Mouse (Mus musculus): ENCODE results near the gene Ahctf1. TPM values are rescaled to one million over a fixed set of nuclear protein-coding genes. Genes with fewer than 3 reads are reported as not detected.
"Not testable (repeated sequence)": the region's sequence is repeated elsewhere in the genome, so short reads cannot be mapped to it uniquely, and the experiment has no call there.

Ahctf1 gene
- polyA plus RNA-seq, 1 experiment from 2014 or later, result 32.9 TPM

- 80% methylated on average over 4 of the region's 4 CpGs for WGBS
- no peak for ATAC-seq (ENCODE audit: low FRiP score)
- no peaks in the 10 kb centered on the region for H3K36me3 ChIP-seq (replicated peaks)
- H3K9ac ChIP-seq, result no peak overlapping the region
- H3K4me2 ChIP-seq, result no peak overlapping the region
- H3K4me1 ChIP-seq, result no peaks in the 10 kb centered on the region
- H3K9me3 ChIP-seq, result no peaks in the 10 kb centered on the region
- no peak overlapping the region for H3K4me3 ChIP-seq (replicated peaks)
- H3K27me3 ChIP-seq, result no peaks in the 10 kb centered on the region
- no peak overlapping the region for H3K27ac ChIP-seq
These were observed 25.4 kb upstream of the Ahctf1 start for GRCm38 (mm10) chr1:179828900-179829299.

- Histone ChIP-seq H3K4me2 (no peak overlapping the region), H3K9ac (no peak overlapping the region), H3K27ac (no peak overlapping the region), H3K4me3 (replicated peaks) (no peak overlapping the region), H3K27me3 (no peaks in the 10 kb centered on the region), H3K4me1 (no peaks in the 10 kb centered on the region), H3K9me3 (no peaks in the 10 kb centered on the region), H3K36me3 (replicated peaks) (no peaks in the 10 kb centered on the region)
- 91% methylated on average over 5 of the region's 5 CpGs for WGBS
- no peak for ATAC-seq (ENCODE audit: low FRiP score)
These were observed 24.6 kb upstream of the Ahctf1 start for GRCm38 (mm10) chr1:179828051-179828450.

GRCm38 (mm10) chr1:179824549-179824948 is 21.1 kb upstream of the Ahctf1 start:
- Histone ChIP-seq H3K9me3 (no peaks in the 10 kb centered on the region), H3K27me3 (no peaks in the 10 kb centered on the region), H3K4me1 (no peaks in the 10 kb centered on the region), H3K36me3 (replicated peaks) (no peaks in the 10 kb centered on the region), H3K9ac (no peak overlapping the region), H3K4me3 (replicated peaks) (no peak overlapping the region), H3K4me2 (no peak overlapping the region), H3K27ac (no peak overlapping the region)
- 82% methylated on average over 5 of the region's 5 CpGs for WGBS
- no peak for ATAC-seq (ENCODE audit: low FRiP score)

GRCm38 (mm10) chr1:179818490-179819278 is 15.2 kb upstream of the Ahctf1 start:
- not testable (repeated sequence) for H3K9me3 ChIP-seq; H3K9ac ChIP-seq; H3K36me3 ChIP-seq (replicated peaks); H3K27ac ChIP-seq; H3K4me2 ChIP-seq; H3K27me3 ChIP-seq; H3K4me1 ChIP-seq; H3K4me3 ChIP-seq (replicated peaks); ATAC-seq (ENCODE audit: low FRiP score)
- 90% methylated on average over 11 of the region's 11 CpGs for WGBS

- no peak overlapping the region for H3K4me2 ChIP-seq
- 91% methylated on average over 2 of the region's 2 CpGs for WGBS
- no peaks in the 10 kb centered on the region for H3K27me3 ChIP-seq
These were observed 11.1 kb upstream of the Ahctf1 start for GRCm38 (mm10) chr1:179814616-179815015.

GRCm38 (mm10) chr1:179813385-179813784 is 9.9 kb upstream of the Ahctf1 start:
- no peaks in the 10 kb centered on the region for H3K36me3 ChIP-seq (replicated peaks)
- H3K4me3 ChIP-seq (replicated peaks), result no peak overlapping the region
- no peak overlapping the region for H3K27ac ChIP-seq
- no peaks in the 10 kb centered on the region for H3K27me3 ChIP-seq
- no peak overlapping the region for H3K4me2 ChIP-seq
- no peak for ATAC-seq (ENCODE audit: low FRiP score)
- H3K9me3 ChIP-seq, result no peaks in the 10 kb centered on the region
- WGBS, result 63% methylated on average over 2 of the region's 2 CpGs
- no peaks in the 10 kb centered on the region for H3K4me1 ChIP-seq
- no peak overlapping the region for H3K9ac ChIP-seq

More at GRCm38 (mm10) chr1:179814616-179815015, 11.1 kb upstream of the Ahctf1 start:
- H3K27ac ChIP-seq, result no peak overlapping the region
- no peaks in the 10 kb centered on the region for H3K4me1 ChIP-seq
- no peak overlapping the region for H3K9ac ChIP-seq
- no peaks in the 10 kb centered on the region for H3K36me3 ChIP-seq (replicated peaks)
- no peak overlapping the region for H3K4me3 ChIP-seq (replicated peaks)
- no peaks in the 10 kb centered on the region for H3K9me3 ChIP-seq
- ATAC-seq (ENCODE audit: low FRiP score), result no peak

GRCm38 (mm10) chr1:179808300-179808699 is 4.8 kb upstream of the Ahctf1 start:
- Histone ChIP-seq H3K27me3 (no peaks in the 10 kb centered on the region), H3K4me2 (no peak overlapping the region), H3K27ac (no peak overlapping the region), H3K4me3 (replicated peaks) (no peak overlapping the region), H3K4me1 (peaks cover 4% of the 10 kb centered on the region; the same call in 1 of the 2 replicates), H3K9ac (no peak overlapping the region), H3K9me3 (no peaks in the 10 kb centered on the region), H3K36me3 (replicated peaks) (no peaks in the 10 kb centered on the region)
- no peak for ATAC-seq (ENCODE audit: low FRiP score)
- WGBS, result 86% methylated on average over 3 of the region's 3 CpGs

GRCm38 (mm10) chr1:179807468-179807867 is 4.0 kb upstream of the Ahctf1 start:
- H3K27ac ChIP-seq, result no peak overlapping the region
- no peak for ATAC-seq (ENCODE audit: low FRiP score)
- H3K4me1 ChIP-seq, result peaks cover 6% of the 10 kb centered on the region
- no peak overlapping the region for H3K4me2 ChIP-seq
- no peak overlapping the region for H3K4me3 ChIP-seq (replicated peaks)
- H3K9me3 ChIP-seq, result no peaks in the 10 kb centered on the region
- no peak overlapping the region for H3K9ac ChIP-seq
- H3K36me3 ChIP-seq (replicated peaks), result no peaks in the 10 kb centered on the region
- no peaks in the 10 kb centered on the region for H3K27me3 ChIP-seq
- WGBS, result 89% methylated on average over 4 of the region's 4 CpGs

GRCm38 (mm10) chr1:179805751-179806150 is 2.3 kb upstream of the Ahctf1 start:
- no peak overlapping the region for H3K4me2 ChIP-seq

GRCm38 (mm10) chr1:179804140-179804881 is 831 bp upstream of the Ahctf1 start:
- WGBS, result 36% methylated on average over 11 of the region's 11 CpGs
- H3K4me2 ChIP-seq, result peak overlapping the region; percentile 76
- H3K9me3 ChIP-seq, result no peaks in the 10 kb centered on the region
- H3K36me3 ChIP-seq (replicated peaks), result 0 out of 2 replicates have a peak, but pooled peaks cover under 1% of the 10 kb centered on the region
- no peak for ATAC-seq (ENCODE audit: low FRiP score)
- H3K27me3 ChIP-seq, result no peaks in the 10 kb centered on the region
- peak overlapping the region; percentile 93 for H3K4me3 ChIP-seq (replicated peaks)
- peak overlapping the region; percentile 95 for H3K9ac ChIP-seq
- peak overlapping the region; percentile 97 for H3K27ac ChIP-seq
- peaks cover 20% of the 10 kb centered on the region for H3K4me1 ChIP-seq

More at GRCm38 (mm10) chr1:179805751-179806150, 2.3 kb upstream of the Ahctf1 start:
- ATAC-seq (ENCODE audit: low FRiP score), result no peak
- H3K4me1 ChIP-seq, result peaks cover 20% of the 10 kb centered on the region
- no peak overlapping the region for H3K9ac ChIP-seq
- no peak overlapping the region for H3K27ac ChIP-seq
- WGBS, result 84% methylated on average over 5 of the region's 5 CpGs
- no peaks in the 10 kb centered on the region for H3K9me3 ChIP-seq
- no peak overlapping the region for H3K4me3 ChIP-seq (replicated peaks)
- H3K27me3 ChIP-seq, result no peaks in the 10 kb centered on the region
- no peaks in the 10 kb centered on the region for H3K36me3 ChIP-seq (replicated peaks)

- ATAC-seq (ENCODE audit: low FRiP score), result peak; percentile 72
- Histone ChIP-seq H3K27me3 (no peaks in the 10 kb centered on the region), H3K9me3 (no peaks in the 10 kb centered on the region), H3K4me1 (peaks cover 20% of the 10 kb centered on the region), H3K4me3 (replicated peaks) (peak within 1 kb of the TSS; percentile 93), H3K27ac (peak within 1 kb of the TSS; percentile 97), H3K36me3 (replicated peaks) (peaks cover 11% of the 10 kb centered on the region), H3K9ac (peak within 1 kb of the TSS; percentile 95), H3K4me2 (peak within 1 kb of the TSS; percentile 76)
- WGBS, result under 1% methylated on average over 92 of the region's 94 CpGs
These were observed 619 bp downstream of the Ahctf1 start, which contains the start of gene Gm10518 for GRCm38 (mm10) chr1:179802610-179803512. Gene Gm10518, plus strand, starts transcription at chr1:179803376.

GRCm38 (mm10) chr1:179798794-179799193 is 4.7 kb downstream of the Ahctf1 start:
- Histone ChIP-seq H3K27me3 (no peaks in the 10 kb centered on the region), H3K9me3 (no peaks in the 10 kb centered on the region), H3K27ac (no peak overlapping the region), H3K9ac (no peak overlapping the region), H3K4me3 (replicated peaks) (no peak overlapping the region), H3K4me2 (no peak overlapping the region), H3K4me1 (peaks cover 16% of the 10 kb centered on the region), H3K36me3 (replicated peaks) (peaks cover 44% of the 10 kb centered on the region)
- ATAC-seq (ENCODE audit: low FRiP score), result no peak

Measured in forebrain, embryonic 12.5 days (tissue).